Mouse (Mus musculus) erythroblast, adult 5-6 weeks (primary cell): ENCODE measurements around the gene Knstrn. TPM values are rescaled to one million over a fixed set of nuclear protein-coding genes. Genes with fewer than 3 reads are reported as not detected.

Experiments used
- ATAC-seq: replicated peaks from 2 replicates; pipeline ENCODE4 v1.8.0; 2016; ENCODE audit warnings: moderate number of reproducible peaks, mild to moderate bottlenecking, moderate TSS enrichment, inconsistent platforms; ENCODE audit not compliant: poor library complexity, low FRiP score, severe bottlenecking
- total RNA-seq, 2 experiments: library from RNA; stranded (forward) in 1 of 2; stranded (reverse) in 1 of 2; fragments of 150-400 nt in 1 of 2; fragments of 200-764, 138-1000 nt in 1 of 2; gene quantifications; 2 replicates each; pipeline versions ENCODE4 v1.2.3 to v1.2.4; 2015 to 2017; ENCODE audit warnings: low replicate concordance in 2 of 2

Gene Knstrn
- total RNA-seq, 2 experiments from 2014 or later: 19.8 to 67.3 TPM

DNA sequence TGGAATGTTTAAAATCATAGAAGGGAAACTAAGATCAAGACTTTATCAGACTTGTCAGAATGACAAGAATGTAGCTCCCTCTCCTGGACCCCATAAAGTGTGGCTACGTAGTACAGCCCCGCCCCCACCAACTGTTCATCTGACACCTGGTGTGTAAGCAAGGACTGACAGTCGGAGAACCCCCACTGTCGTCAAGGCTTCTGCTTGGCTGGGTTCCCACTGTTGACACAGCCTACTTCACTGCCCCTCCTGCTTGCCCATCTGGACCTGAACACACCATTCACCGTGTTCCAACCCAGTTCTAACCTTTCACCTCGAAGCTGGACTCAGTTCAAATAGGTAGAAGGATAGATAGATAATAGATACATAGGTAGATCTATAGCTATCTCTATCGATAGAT, 32.4 kb downstream of the Knstrn start:
- ATAC-seq: no peak

DNA sequence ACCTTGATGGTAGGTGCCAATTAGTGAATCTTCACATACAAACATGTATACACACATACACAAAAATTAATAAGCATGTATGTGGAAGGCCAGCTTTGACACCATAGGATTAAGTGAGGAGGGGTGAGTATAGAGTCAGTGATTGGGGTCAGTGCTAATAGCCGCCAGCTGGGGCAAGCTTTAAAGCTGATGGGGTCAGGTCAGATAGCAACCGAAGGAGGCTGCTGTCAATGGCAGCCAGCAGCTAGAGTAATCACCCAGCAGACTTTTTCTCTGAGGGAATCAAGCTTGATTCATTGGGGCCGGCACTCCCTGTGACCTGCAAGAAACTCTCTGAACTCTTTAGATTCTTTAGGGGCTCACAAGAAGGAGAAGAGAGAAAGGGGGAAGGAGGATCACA, 38.0 kb downstream of the Knstrn start:
- no peak for ATAC-seq

DNA sequence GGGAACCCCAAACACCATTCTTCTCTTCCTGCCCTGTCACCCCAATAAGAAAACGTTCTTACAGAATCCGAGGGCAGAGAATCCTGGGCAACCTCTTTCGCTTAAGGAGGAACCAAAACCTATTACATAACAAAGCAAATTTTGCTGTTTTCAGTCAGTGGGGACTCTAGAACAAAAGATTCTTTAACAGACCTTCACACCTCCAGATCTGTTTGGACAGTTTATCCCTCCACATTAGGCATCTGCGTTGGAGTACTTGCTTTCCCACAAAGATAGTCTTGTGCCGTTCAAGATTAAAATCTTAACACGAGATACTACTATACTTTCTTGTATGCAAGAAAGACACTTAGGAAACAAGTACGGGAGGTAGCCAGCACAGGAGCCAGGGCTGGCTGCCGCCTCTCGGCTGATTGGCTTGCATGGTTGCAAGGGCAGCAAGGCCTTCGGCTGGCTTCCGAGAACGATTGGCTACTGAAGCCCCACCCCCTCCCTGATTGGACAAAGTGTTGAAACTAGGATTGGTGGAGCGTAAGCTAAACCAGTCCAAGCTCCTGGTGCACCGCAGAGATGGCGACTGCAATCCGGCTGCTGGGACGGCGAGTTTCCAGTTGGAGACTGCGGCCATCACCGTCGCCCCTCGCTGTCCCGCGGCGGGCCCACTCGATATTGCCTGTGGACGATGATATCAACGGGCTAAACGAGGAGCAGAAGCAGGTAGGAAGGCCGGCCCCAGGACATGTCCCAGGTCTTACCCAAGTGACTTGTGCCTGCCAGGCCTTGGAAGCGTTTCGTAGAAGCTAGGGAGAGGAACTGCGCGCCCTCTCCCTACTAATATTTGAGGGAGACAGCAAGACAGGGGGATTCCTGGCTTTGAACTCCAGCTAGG, 47.9 kb downstream of the Knstrn start, which contains the start of gene Ivd:
Ivd (plus strand) TSS at position 501 of the 886 bp plus-strand sequence.
- peak; percentile 100 for ATAC-seq

DNA sequence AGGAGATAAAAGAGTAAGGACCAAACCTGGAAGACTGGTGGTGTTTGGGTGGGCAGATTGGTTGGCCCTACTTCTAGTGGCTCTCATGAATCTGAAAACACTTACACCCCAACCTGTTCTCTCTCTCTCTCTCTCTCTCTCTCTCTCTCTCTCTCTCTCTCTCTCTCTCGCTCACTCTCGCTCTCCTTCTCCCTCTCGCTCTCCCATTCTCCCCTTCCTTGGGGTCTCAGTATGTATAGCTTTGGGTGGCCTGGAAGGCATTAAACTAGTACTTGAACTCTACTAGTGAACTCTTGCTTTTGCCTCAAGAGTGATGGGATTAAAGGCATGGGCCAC, 48.5 kb downstream of the Knstrn start:
- ATAC-seq: no peak

DNA sequence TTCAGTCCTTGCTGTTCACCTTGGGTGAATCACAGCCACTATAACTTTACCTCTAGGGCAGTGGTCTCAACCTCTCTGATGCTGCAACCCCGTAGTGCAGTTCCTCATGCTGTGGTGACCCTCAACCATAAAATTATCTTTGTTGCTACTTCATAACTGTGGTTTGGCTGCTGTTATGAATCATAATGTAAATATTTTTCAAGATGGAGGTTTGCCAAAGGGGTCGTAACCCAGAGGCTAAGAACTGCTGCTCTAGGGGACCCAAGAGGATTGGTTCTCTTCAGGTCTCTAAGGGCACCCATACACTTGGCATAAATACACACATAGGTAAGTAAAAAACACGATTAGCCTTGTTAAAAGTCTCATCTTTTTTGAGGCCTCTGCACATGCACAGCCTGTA, 56.8 kb downstream of the Knstrn start:
- ATAC-seq: no peak

DNA sequence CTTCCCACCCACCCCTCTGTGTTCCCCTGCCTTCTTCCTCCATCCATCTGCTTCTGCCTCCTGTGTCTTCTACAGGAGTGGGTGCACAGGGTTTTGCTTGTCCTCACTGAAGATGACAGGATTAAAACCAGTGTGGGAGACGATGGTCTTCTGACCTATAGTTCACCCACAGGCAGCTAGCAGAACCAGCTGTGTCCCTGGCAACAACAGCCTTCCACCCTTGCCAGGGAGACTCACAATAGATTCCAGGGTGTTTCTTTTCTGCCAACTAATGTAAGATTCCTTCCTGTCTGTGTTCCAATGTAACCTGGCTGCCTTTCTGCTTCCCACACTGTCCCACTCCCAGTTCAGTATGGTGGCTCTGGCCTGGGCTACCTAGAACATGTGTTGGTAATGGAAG, 57.2 kb downstream of the Knstrn start:
- no peak for ATAC-seq

DNA sequence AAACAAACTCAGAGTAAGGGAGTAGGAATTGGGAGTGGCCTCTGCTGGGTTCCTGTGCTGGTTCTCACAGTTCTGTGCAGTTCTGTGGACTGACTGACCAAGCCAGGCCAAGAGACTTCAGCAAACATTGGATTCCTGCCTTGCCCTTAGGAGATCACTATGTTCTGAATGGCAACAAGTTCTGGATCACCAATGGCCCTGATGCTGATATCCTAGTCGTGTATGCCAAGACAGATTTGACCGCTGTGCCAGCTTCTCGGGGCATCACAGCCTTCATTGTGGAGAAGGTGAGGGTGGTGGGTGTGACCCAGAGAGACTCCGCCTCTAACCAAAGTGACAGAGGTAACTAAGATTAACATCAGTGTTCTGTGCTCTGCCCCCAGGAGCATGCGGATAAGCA, 59.2 kb downstream of the Knstrn start:
- no peak for ATAC-seq

DNA sequence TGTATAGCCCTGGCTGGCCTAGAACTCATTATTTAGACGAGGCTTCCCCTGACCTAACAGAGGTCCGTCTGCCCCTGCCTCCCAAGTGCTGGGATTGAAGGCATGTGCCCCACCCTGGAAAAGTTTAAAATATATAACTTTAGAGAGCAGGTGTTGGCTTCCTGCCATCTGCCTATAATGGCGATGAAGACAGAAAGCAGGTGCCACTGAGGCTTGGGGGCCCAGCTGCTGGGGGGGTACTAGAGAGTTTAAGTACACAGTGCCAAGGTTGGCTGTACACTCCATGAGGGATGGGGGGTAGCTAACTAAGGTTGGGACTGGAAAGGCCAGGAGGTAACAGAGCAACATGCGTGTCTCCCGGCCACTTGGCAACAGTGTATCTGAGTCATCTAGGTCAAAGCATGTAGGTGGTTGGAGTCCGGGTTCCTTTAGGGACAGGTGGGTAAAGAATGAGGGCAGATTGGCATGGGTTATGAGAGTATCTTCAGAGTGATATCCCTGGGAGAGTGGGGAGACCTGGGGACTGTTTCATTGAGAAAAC, 60.2 kb downstream of the Knstrn start:
- ATAC-seq: no peak

DNA sequence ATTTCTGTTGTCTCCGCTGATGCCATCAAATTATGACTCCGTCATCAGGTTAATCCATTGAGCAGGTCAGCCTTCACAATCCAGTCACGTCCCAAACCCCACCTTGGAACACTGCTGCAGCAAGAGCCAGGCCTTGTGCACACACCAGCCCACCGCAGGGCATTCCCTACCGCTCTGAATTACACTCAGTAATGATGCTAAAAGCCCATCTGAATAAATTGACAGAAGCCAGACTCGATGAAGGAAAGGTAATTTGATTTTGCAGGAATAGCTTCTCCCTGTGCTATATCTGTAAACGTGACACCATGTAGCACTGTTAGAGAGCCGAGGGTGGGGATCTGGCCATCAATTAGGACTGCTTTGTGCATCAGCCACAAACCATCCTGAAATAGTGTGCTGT, 61.5 kb downstream of the Knstrn start:
- no peak for ATAC-seq

DNA sequence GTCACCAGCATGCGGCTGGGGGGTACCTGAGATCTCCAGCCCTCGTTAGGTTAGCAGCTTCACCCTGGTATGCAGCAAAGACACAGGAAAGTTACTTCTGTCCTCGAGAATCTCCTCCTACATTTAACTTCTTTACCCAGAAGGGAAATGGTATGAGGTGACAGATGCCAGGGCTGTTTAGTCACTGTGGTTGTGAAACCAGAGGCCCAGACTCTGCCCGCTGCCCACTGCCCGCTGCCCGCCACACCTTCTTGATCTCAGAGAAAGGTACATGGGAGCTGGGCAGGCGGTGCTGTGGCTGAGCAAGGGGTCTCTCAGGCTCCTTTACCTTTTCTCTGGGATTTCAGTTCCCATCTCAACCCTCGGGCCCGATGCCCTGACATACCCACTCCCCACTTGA, 62.6 kb downstream of the Knstrn start:
- no peak for ATAC-seq

DNA sequence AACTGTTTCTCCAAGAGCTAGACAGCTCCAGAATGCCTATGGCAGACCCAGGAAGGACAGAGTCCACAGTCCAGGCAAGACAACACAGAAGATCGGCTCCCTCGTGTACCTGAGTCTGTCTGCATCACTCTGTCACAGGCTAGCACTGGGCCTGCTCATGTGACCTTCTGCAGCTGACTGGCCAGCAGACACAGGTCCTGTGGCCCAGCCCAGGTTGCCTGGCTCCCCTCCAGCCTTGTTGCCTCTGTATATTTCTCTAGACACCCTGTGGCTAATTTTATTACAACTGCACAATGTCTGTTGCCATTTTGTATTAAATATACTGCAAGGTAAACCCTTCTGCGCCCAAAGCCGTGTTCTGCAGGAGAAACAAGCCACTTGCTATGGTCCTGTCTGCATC, 67.2 kb downstream of the Knstrn start:
- ATAC-seq: no peak

DNA sequence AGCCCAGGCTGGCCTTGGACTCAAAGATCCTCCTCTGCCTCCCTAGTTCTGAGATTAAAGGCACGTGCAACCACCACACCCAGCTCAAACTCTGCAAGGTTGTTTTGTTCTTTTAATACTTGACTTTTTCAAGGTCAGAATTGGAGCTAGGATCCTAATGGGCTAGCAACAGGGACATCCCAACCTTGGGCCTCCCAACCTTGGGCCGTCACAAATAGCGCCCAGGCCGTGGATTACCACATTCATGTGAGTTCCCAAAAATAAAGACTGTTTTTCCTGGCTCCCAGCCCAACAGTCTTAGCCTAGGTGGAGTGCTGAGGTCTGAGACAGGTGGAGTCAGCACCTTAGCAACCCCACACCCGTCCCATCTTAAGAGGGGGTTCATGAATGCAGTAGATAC, 68.2 kb downstream of the Knstrn start:
- ATAC-seq: no peak

DNA sequence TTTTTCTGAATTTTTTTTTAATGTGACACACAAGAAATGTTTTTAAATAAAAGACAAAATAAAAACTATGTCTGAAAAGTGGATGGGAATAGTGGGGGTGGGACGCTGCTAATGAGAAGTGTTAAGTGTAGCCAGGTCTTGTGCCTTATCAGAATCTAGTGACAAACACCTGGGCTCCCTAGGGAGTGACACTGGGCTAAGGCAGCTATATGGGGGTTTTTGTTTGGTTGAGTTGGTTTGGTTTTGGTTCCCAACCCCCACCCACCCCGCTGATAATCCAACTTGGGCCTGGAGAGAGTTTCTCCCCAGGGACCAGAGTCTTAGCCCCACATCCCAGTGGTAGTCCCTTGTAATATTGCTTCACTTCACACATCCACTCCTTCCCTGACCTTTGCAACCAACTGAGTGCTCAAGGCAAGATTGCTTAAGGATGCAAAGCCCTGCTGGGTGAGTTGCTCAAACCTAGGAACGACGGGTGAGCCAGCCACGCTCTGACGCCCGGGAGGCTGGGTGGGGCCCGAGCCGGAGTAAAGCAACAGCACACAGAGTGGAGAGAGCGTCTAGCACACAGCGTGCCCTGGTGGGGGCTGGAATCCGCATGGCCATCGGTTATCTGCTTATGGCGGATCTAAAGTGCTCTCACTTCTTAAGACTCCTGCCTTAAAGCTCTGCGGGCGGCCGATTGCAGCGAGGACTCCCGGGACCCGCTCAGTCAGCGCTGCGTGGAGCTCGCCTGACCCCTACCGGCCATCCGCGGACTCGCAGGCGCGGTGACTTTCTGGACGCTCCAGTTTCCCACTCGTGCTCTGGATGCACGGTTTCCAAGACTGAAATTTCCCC, 69.3 kb downstream of the Knstrn start:
- ATAC-seq: peak; percentile 73

DNA sequence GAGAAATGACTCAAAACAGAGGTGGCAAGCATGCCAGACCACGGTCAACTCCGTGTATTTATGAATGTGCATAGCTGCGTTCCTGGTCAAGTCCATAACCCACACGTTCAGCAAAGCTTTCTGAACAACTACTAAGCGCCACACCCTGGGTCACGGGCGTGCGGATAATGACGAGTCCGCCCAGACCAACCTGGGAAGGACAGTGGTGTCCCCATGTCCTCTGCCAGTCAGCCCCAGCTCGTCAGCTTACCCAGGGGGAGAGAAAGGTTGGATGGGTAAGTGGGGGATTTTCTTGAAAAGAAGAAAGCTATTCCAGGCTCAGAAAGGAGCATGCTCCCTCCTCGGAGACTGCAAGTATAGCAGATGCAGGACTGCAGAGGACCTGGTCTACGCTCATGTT, 73.6 kb downstream of the Knstrn start:
- ATAC-seq: peak; percentile 46

DNA sequence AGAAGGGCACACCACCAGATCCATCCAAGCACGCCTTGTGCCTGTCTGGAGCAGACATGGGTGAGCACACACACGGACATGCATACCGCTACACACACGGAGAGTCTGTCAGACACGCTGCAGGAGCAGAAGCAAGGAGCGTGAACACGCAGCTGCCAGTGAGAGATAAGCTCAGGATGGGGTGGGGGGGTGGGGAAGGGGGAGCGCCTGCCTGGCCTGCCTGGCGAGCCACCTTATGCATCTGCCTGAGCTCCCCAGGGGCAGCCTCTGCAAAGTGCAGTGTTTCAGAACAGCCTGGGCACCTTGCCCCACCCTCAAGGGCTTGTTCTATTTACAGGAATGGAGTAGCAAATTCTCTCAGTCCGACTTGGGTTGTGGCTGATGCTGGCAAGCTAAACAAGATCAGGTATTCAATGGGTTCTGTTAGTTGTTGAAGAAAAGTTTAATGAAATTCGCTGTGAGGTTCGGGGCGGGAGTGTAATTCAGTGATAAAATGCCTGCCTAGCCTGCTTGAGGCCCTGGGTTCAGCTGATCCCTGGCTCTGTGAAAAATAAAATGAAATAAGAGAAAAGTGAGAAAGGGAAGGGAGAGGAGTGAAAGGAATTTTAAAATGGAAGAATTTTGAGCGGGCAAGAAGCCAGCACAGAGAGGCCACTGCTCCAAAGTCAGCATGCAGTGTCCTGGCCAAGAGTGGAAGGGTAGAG, 74.2 kb downstream of the Knstrn start:
- ATAC-seq: peak; percentile 74

DNA sequence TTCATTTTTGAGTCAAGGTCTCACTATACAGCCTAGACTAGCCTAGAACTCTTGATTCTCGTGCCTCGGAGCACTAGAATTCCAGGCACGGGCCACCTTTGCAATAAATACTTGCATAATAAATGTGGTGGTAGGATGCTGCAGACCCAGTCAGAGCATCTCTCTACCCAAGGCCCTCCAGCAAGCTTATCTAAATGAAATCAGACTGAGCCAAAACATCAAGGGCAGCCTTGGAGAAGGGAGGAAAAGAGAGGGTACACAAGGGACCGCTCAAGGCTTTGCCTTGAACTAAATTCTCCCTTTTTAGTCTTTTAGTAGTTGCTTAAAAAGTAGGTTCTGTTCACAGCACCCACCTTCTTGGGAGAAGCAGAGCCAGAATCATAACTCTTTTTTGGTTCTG, 77.4 kb downstream of the Knstrn start:
- ATAC-seq: no peak

DNA sequence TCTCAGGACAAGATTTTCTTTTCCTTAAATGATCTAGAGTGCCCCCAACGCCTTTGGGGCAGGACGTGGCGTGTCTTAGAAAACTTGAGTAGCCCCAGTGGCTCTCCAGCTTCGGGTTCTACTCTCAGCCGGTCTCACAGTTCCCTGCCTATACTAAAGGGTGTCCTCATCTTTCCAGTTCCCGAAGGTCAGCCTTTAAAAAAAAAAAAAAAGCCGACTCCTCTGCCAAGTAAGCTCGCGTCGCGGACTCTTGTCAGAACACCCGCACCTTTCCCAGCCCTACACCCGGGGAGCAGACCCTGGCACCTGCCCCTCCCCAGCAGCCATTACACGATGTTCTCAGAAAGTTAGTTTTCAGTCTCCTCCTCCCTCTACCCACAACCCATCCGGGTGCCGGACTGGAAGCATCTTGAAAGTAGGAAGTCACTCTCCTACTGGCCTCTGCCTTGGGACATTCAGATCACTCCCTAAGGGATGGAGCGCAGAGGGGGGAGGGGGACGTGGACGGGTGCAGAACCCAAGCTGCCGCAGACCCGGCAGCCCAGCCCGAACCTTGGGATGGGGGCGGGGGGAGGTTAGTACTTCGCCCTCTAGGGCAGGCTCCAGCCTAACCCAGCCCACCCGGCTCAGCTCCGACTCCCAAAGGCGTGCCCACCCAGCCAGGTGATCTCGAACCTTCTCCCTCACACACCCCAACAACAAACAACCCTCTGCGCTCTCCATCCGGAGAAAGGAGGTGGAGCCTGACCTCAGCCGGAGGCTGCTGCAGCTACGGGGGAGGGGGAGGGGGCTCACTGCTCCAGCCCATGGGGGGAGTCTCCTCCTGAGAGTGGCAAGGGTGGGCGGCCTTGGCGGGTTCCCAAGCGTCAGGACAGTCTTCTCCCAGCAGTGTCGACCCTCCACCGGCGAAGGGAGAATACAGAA, 82.4 kb downstream of the Knstrn start:
- no peak for ATAC-seq

DNA sequence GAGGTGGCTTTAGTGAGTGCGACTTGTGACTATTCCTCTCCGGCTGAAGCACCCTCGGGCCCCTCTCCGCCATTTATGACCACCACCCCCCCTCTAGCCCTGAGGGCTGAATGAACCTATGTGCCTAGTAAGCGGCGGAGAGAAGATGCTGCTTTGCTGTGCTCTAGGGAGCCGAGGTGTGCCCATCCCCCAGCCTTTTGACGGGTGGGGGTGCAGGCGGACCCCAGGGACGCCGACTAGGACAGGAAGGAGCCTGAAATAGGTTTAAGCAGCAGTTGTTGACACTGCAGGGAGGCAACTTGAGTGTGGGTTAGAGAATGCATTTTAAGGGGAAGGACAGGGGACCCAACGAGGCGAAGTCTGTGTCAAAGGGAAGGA, 83.1 kb downstream of the Knstrn start:
- ATAC-seq: no peak

DNA sequence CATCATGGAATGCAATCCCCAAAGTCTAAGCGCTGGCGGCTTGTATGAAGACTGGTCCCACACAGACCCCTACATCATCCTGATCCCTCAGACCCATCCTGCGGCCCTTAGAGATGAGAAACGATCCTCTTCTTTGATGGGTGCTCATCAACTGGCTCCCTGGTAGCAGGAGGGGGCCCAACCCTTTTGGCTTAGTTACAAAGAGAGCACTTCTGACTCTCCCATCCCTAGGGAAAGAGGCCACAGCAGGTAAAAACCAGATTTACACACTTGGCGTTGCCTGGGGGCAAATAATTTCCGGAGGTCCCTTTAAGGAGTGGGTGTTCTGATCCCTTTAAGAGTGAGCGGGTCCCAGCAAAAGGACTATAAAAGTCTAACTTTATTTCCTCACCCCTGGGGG, 83.6 kb downstream of the Knstrn start:
- no peak for ATAC-seq
